Mouse (Mus musculus): Measurements from ENCODE around the gene Sytl2. TPM values are rescaled to one million over a fixed set of nuclear protein-coding genes. Genes with fewer than 3 reads are reported as not detected.

Sytl2 gene
- polyA plus RNA-seq, 1 experiment = 1.4 TPM

DNA sequence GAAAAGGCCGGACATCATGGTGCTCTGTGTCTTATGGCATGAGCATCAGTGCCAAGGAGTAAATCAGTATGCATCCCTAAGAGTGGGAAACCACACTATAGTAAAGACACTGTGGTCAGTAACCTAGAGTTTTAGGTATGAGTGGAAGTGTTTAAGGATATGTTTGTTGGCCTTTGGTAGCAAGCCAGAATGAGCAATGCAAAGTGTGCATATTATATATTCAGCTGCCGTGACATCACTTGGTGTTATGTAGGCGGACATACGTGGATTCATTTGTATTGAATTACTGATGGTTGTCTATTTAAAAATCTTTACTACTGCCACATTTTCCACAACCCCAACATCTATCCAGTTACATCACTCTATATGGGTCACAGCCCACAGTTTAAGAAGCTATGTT lies 23.1 kb downstream of the Sytl2 start:
- TF ChIP-seq CTCF (IDR thresholded peaks at IDR 0.05; ENCODE audit: extremely low read depth, insufficient read depth, insufficient read length, insufficient replicate concordance) (no peak), POLR2A (IDR thresholded peaks at IDR 0.05; ENCODE audit: low read depth, low read length) (no peak)
- H3K27ac ChIP-seq (ENCODE audit: insufficient read depth, low read length) = no peak overlapping the region
- no peaks in the 10 kb centered on the region for H3K4me1 ChIP-seq (ENCODE audit: control insufficient read depth, insufficient read depth, insufficient read length)
- no peak overlapping the region for H3K4me3 ChIP-seq (ENCODE audit: extremely low read depth, insufficient read depth, insufficient read length)
- H3K27me3 ChIP-seq (ENCODE audit: control insufficient read depth, insufficient read depth, low read length) = no peaks in the 10 kb centered on the region
- no peaks in the 10 kb centered on the region for H3K36me3 ChIP-seq (ENCODE audit: control insufficient read depth, insufficient read depth, low read length)
- DNase-seq (ENCODE audit: low read depth in 1 of 2, low spot score in 2 of 2) = no peak
- 92% methylated on average over 4 of the region's 4 CpGs for WGBS

DNA sequence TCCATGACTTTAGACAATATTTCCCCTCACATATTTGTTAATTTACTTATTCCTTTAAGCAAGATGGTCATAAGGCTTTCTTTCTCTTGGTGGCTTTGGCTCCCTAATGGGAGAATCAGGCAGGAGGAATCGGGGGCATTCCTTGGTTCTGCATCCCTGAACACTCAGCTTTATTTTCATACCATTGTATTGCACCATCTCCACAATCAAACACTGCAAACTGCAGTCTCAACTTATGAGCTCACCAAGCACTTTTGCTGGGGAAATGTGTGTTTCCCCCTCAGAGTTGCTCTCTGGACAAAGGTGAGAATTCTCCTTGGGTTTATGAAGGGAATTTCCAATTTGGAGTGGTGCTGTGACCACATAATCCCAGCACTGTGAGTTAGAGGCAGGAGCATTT lies 28.1 kb downstream of the Sytl2 start:
- Histone ChIP-seq H3K4me1 (ENCODE audit: control insufficient read depth, insufficient read depth, insufficient read length) (no peaks in the 10 kb centered on the region), H3K36me3 (ENCODE audit: control insufficient read depth, insufficient read depth, low read length) (no peaks in the 10 kb centered on the region), H3K27ac (ENCODE audit: insufficient read depth, low read length) (no peak overlapping the region), H3K4me3 (ENCODE audit: extremely low read depth, insufficient read depth, insufficient read length) (no peak overlapping the region), H3K27me3 (ENCODE audit: control insufficient read depth, insufficient read depth, low read length) (no peaks in the 10 kb centered on the region)
- TF ChIP-seq POLR2A (IDR thresholded peaks at IDR 0.05; ENCODE audit: low read depth, low read length) (no peak), CTCF (IDR thresholded peaks at IDR 0.05; ENCODE audit: extremely low read depth, insufficient read depth, insufficient read length, insufficient replicate concordance) (no peak)
- DNase-seq (ENCODE audit: low read depth in 1 of 2, low spot score in 2 of 2) = no peak
- WGBS = 96% methylated on average over 1 of the region's 1 CpGs

DNA sequence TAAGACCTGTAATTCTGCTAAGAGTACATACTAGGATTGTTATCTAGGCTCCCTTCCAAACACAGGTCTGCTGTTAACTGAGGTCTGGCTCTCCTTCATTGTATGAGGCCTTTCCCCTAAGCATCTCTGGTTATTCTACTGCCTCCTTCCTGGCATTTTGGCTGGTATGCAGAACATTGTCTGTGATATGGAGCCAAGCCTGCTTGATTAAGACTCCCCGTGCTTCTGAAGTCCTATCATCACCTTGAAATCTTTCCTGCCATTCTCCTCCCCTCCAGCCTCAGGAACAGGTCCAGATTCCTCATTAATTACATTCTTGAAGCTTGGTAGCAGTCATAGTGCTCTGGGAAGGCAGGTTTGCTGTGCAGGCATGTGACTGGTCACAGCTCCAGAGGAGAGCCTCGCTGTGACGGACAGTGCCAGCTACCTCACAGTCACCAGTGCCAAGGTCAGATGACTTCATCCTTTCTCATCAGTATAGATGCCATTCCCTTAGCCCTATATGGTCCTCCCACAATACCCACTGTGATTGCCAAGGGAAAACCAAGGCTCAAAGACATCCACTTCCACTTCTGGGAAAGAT lies 30.5 kb downstream of the Sytl2 start:
- WGBS = 89% methylated on average over 3 of the region's 3 CpGs
- TF ChIP-seq POLR2A (IDR thresholded peaks at IDR 0.05; ENCODE audit: low read depth, low read length) (no peak), CTCF (IDR thresholded peaks at IDR 0.05; ENCODE audit: extremely low read depth, insufficient read depth, insufficient read length, insufficient replicate concordance) (no peak)
- no peaks in the 10 kb centered on the region for H3K36me3 ChIP-seq (ENCODE audit: control insufficient read depth, insufficient read depth, low read length)
- H3K4me1 ChIP-seq (ENCODE audit: control insufficient read depth, insufficient read depth, insufficient read length) = no peaks in the 10 kb centered on the region
- DNase-seq (ENCODE audit: low read depth in 1 of 2, low spot score in 2 of 2) = no peak
- H3K27me3 ChIP-seq (ENCODE audit: control insufficient read depth, insufficient read depth, low read length) = no peaks in the 10 kb centered on the region
- no peak overlapping the region for H3K4me3 ChIP-seq (ENCODE audit: extremely low read depth, insufficient read depth, insufficient read length)
- H3K27ac ChIP-seq (ENCODE audit: insufficient read depth, low read length) = no peak overlapping the region

DNA sequence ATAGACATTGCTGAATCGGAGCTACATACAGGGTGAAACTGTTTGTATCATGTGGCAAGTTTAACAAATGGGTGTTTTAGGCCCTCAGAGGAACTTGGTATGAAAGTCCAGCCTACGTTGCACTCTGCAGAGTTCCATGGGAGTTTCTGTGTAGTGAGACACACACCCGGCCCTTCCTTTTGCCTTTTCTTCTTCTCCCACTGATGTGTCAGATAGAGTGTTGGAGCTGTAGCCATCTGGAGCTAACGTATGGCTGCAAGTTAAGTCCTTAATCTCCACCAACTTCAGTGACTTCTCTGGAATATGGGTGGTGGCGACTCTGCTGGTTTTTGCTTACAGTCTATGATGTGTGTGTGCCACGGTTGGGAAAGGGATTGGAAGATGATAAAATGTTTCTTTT lies 32.3 kb downstream of the Sytl2 start:
- Histone ChIP-seq H3K4me3 (ENCODE audit: extremely low read depth, insufficient read depth, insufficient read length) (no peak overlapping the region), H3K4me1 (ENCODE audit: control insufficient read depth, insufficient read depth, insufficient read length) (no peaks in the 10 kb centered on the region), H3K36me3 (ENCODE audit: control insufficient read depth, insufficient read depth, low read length) (no peaks in the 10 kb centered on the region), H3K27ac (ENCODE audit: insufficient read depth, low read length) (no peak overlapping the region), H3K27me3 (ENCODE audit: control insufficient read depth, insufficient read depth, low read length) (no peaks in the 10 kb centered on the region)
- TF ChIP-seq POLR2A (IDR thresholded peaks at IDR 0.05; ENCODE audit: low read depth, low read length) (no peak), CTCF (IDR thresholded peaks at IDR 0.05; ENCODE audit: extremely low read depth, insufficient read depth, insufficient read length, insufficient replicate concordance) (no peak)
- DNase-seq (ENCODE audit: low read depth in 1 of 2, low spot score in 2 of 2) = no peak
- WGBS = 91% methylated on average over 6 of the region's 6 CpGs

DNA sequence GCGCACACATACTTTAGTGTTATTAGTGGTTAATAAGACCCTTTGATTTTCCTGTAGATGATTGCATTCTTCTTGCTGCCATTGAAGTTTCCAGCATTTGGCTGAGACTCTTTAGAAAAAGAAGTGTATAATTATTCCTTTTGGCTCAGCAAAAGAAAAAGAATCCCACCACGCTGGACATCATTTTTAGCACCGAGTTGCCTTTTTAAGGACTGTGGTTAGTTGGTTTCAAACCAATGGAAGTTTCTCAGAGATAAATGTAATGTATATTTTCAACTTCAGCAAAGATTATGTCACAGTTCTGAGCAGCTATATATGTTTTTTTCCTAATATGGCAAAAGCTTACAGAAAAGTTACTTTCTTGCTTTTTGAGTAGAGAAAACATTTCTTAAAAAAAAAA lies 32.8 kb downstream of the Sytl2 start:
- Histone ChIP-seq H3K27ac (ENCODE audit: insufficient read depth, low read length) (no peak overlapping the region), H3K4me3 (ENCODE audit: extremely low read depth, insufficient read depth, insufficient read length) (no peak overlapping the region), H3K27me3 (ENCODE audit: control insufficient read depth, insufficient read depth, low read length) (no peaks in the 10 kb centered on the region), H3K36me3 (ENCODE audit: control insufficient read depth, insufficient read depth, low read length) (no peaks in the 10 kb centered on the region), H3K4me1 (ENCODE audit: control insufficient read depth, insufficient read depth, insufficient read length) (no peaks in the 10 kb centered on the region)
- DNase-seq (ENCODE audit: low read depth in 1 of 2, low spot score in 2 of 2) = no peak
- WGBS = 93% methylated on average over 3 of the region's 3 CpGs
- TF ChIP-seq POLR2A (IDR thresholded peaks at IDR 0.05; ENCODE audit: low read depth, low read length) (no peak), CTCF (IDR thresholded peaks at IDR 0.05; ENCODE audit: extremely low read depth, insufficient read depth, insufficient read length, insufficient replicate concordance) (no peak)

DNA sequence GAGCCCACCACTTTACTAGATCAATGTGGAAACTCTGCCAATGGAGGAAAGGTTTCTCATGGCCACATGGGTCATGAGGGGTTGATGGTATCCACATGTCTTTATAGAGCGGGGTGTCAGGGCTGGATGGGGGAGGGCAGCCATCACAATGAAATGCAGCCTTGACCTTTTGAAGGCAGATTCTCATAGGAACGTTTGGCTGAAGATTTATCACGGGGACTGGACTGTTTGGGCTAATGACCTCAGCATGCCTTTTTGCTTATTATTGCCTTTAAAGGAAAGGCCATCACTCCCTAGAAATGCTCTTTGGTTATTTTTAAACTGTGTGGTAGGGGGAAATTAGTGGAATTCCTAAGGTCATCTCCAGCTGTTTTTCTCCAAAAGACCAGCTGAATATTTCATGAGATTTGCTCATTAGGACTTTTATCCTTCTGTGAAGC lies 33.7 kb downstream of the Sytl2 start:
- Histone ChIP-seq H3K4me1 (ENCODE audit: control insufficient read depth, insufficient read depth, insufficient read length) (no peaks in the 10 kb centered on the region), H3K4me3 (ENCODE audit: extremely low read depth, insufficient read depth, insufficient read length) (no peak overlapping the region), H3K27ac (ENCODE audit: insufficient read depth, low read length) (no peak overlapping the region), H3K27me3 (ENCODE audit: control insufficient read depth, insufficient read depth, low read length) (no peaks in the 10 kb centered on the region), H3K36me3 (ENCODE audit: control insufficient read depth, insufficient read depth, low read length) (no peaks in the 10 kb centered on the region)
- TF ChIP-seq CTCF (IDR thresholded peaks at IDR 0.05; ENCODE audit: extremely low read depth, insufficient read depth, insufficient read length, insufficient replicate concordance) (no peak), POLR2A (IDR thresholded peaks at IDR 0.05; ENCODE audit: low read depth, low read length) (no peak)
- 73% methylated on average over 3 of the region's 3 CpGs for WGBS
- no peak for DNase-seq (ENCODE audit: low read depth in 1 of 2, low spot score in 2 of 2)

DNA sequence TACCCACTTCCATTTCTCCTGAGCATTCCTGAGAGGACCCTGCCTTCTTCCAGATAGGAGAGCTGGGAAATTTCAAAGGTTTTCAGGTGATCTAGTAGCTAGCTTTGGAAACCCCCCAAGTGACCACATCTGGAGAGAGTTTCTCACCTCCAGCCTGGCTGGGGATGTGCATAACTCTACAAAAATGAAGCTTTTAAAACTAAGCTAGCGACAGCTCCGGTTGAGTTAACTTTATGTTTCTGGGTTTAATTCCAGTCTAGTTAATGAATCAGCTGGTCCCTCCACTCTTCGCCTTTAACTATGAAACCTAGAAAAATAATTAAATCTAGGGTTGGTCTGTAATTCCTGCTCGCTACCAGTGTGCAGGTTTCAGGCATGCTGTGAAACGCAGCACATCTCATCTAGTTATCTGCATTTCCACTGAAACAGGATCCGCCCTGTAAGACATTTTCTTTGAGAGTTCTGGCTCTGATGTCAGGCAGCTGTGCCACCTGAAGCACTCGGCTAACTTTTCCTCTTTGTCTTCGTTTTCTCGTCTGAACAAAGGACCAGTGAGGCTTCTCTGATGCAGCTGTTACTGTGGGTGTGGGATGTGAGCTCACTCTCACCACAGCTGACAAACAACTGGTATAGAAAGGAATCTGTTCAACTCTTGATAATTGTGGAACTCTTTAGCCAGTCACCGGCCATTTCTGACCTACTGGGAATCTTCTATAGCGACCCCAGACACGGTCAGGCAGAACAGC lies 39.3 kb downstream of the Sytl2 start:
- H3K36me3 ChIP-seq (ENCODE audit: control insufficient read depth, insufficient read depth, low read length) = no peaks in the 10 kb centered on the region
- DNase-seq (ENCODE audit: low read depth in 1 of 2, low spot score in 2 of 2) = peak in 1 of 2 experiments; percentile 21
- H3K27me3 ChIP-seq (ENCODE audit: control insufficient read depth, insufficient read depth, low read length) = no peaks in the 10 kb centered on the region
- WGBS = 74% methylated on average over 12 of the region's 12 CpGs
- H3K27ac ChIP-seq (ENCODE audit: insufficient read depth, low read length) = no peak overlapping the region
- H3K4me1 ChIP-seq (ENCODE audit: control insufficient read depth, insufficient read depth, insufficient read length) = no peaks in the 10 kb centered on the region; the same call in 1 of the 2 replicates
- no peak overlapping the region for H3K4me3 ChIP-seq (ENCODE audit: extremely low read depth, insufficient read depth, insufficient read length)
- TF ChIP-seq POLR2A (IDR thresholded peaks at IDR 0.05; ENCODE audit: low read depth, low read length) = no peak
- no peak for TF ChIP-seq CTCF (IDR thresholded peaks at IDR 0.05; ENCODE audit: extremely low read depth, insufficient read depth, insufficient read length, insufficient replicate concordance)
